Mouse (Mus musculus) layer of hippocampus, adult 18-20 months (tissue): ENCODE measurements around the gene Hoxd3. TPM values are rescaled to one million over a fixed set of nuclear protein-coding genes. Genes with fewer than 3 reads are reported as not detected.

Experiments used
- DNase-seq, 2 experiments: peaks; one replicate each; pipeline ENCODE4 v3.0.0; 2022; ENCODE audit warnings: low spot score in 2 of 2
- total RNA-seq, 2 experiments: library from RNA; stranded (reverse); gene quantifications; 2 replicates each; pipeline ENCODE4 v1.2.3; 2021

Gene Hoxd3
- total RNA-seq, 2 experiments from 2014 or later: not detected

DNA sequence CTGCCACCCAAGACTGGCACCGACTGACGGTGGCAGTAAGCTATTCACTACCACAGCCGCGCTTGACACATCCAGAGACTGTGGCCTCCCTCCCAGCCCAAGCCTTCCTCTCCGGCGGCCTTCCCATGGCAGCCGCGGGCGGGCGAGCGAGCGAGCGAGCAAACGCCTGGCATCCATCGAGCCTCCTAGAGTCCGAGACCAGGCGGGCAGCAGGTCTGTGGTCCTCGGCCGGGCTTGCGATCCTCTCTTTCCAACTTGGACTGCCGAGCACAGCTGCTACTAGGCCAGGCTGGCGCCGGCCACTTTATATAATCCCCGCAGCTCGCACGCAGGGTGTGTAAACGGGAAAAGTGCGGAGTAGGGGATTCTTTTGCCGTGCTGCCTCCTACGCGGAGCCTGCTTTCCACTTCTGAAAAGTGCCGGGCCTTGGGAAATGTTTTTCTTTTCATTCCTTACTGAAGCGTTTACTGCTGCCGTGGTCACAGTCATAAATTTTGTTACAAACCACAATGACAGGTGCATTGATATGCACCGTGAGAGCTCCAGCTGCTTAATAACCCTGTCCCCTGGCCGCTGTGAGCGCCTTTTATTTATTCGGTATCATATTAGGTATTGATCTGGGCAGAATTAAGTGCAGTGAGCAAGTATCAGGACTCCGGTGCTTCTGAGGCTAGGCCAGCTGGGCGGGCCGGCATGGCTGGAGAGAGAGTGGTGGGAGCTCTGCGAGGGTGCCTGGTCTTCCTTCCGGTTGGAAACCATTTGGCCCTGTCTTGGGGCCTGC lies 28.8 kb downstream of the Hoxd3 start:
- DNase-seq: no peak

DNA sequence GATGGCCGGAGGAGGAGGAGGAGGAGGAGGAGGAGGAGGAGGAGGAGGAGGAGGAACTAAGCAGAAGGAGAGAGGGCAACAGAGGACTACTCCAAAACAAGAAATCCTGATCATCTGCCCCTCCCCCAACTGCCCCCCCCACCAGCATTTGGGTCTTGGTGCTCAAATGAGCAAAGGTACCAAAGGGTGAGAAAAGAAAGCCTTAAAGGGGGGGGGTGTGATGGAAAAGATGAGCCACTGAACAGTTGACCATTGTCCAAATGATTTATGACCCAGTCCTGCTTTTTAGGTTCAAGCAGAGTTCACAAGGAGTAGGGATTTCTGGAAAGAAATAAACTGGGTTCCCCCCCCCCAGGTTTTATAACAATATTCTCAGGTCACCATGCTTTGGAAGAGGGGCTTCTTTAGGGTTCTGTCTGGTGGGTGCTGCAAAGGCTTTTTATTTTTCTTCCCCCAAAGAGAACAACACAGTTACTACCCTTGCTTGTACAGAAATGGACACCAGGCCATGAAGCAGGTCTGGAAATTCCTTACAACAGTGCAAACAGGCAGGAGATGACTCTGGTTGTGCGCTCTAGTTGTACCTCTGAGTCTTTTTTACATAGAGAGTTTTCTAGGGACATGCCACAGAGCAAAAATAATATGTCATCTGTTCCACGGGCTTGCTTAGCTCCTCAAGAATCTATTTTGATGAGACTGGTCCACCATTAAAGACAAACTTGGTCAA lies 29.7 kb downstream of the Hoxd3 start:
- no peak for DNase-seq

DNA sequence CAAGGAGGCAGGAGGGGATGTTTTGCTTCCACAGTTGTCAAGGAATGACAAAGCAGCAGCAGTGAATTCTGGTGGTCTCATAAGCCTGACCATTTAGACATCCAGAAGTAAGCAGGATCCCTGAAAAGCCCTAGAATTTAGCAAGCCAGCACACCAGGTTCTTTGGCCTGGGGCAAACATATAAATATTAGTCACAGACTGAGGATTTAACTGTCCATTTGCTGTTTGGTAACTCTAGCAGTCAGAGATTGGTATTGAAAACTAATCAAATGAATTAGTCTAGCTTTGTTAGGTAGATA lies 30.2 kb downstream of the Hoxd3 start:
- DNase-seq: no peak

DNA sequence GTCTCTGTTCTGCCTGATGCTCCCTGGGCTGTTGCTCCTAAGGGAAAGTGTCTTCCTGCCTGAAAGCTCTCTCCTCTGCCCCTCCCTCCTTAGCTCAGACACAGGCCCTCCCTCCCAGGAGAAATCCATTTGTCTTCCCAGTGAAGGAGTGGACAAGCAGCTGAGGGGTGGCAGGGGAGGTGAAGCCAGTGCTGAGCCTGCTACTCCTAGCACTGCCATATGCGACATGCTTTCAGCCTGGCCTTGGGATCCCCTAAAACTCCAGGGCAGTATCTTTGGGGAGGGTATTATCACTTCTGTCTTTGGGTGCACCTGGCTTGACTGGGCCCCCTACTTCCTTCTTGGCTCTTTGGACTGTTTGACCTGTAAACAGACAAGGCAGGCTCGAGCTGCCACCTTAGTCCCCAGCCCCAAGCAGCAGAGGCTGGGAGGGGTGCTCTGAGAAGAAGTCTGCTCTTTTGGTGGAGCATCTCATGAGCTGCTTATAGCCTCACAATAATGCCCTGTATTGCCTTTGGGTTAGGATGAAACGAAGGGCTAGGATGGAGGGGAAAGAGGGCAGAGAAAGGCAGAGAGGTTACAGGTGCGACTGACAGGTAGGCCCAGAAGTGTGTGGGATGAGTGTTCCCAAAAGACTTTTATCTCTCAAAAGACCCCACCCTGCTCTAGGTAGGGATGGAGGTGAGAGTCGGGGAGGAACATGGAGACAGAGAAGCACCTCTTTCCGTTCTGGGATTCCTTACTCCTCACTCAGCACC lies 34.0 kb downstream of the Hoxd3 start:
- DNase-seq: no peak

DNA sequence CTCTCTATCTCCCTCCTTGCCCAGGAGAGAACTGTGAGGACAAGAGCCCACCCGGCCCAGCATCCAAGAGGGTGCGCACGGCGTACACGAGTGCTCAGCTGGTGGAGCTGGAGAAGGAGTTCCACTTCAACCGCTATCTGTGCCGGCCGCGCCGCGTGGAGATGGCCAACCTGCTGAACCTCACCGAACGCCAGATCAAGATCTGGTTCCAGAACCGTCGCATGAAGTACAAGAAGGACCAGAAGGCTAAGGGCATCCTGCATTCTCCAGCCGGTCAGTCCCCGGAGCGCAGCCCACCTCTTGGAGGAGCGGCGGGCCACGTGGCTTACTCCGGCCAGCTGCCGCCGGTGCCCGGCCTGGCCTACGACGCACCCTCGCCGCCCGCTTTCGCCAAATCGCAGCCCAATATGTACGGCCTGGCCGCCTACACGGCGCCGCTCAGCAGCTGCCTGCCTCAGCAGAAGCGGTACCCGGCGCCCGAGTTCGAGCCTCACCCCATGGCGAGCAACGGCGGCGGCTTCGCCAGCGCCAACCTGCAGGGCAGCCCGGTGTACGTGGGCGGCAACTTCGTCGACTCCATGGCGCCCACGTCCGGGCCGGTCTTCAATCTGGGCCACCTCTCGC lies 34.7 kb downstream of the Hoxd3 start:
- no peak for DNase-seq

DNA sequence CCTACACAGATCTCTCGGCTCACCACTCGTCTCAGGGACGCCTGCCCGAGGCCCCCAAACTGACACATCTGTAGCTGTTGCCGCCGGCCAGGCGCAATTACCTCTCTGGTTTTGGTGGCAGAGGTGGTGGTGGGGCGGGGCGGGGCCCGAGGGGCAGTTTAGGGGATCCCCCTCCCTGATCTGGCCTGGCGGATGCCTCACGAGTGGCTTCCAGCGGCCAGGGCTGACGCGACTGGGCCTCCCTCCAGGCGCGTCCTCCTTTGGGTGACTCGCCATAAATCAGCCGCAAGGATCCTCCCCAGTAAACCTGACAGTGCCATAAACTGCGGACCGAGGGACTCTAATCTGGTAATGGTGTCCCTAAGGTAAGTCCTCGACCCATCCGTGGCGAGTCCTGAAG lies 35.3 kb downstream of the Hoxd3 start:
- DNase-seq: no peak

DNA sequence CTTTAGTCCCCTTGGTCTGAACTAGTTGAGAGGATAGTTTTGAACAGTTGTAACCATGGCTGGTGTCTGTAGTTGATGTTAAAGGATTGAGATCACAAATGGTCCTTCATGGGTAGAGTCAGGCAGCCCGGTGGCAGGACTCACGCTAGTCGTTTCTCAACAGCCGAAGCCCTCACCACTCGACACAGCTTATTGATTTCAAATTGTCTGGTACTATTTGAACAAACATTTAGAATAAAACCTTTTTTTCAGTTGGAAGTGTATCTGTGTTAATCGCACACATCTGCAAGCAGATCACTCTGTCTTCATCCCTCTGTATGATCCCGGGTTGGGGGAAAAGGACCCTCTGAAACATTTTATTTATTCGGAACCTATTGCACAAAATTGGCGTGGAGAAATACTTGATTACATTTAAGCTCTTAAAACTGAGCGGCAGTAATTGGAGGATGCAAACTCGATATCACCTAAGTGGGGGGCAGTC lies 36.0 kb downstream of the Hoxd3 start:
- DNase-seq: no peak

DNA sequence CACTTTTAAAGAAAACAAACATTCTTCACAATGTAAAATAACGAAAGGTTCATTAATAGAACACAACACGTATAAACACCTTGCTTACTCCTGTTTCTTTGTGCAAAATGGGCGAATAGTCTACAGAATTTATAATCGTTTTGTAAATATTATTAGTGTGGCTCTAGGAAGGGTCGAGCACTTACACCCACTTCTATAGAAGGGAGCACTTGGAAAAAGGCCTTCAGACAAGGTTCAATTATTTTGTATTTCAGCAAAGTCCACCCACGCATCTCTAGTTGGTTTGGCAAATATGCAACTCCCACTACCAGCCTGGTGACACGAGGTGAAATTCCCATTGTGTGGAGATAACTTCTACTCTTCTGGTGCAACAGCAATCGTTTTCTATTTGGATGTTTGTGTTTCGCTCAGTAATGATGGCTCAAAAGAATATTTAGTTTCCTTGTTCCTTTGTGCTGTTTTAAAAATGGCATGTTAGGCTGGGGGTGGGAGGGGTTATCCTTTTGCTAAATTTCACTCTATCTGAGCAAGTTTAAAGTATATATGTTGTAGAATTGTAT lies 36.8 kb downstream of the Hoxd3 start:
- no peak for DNase-seq

DNA sequence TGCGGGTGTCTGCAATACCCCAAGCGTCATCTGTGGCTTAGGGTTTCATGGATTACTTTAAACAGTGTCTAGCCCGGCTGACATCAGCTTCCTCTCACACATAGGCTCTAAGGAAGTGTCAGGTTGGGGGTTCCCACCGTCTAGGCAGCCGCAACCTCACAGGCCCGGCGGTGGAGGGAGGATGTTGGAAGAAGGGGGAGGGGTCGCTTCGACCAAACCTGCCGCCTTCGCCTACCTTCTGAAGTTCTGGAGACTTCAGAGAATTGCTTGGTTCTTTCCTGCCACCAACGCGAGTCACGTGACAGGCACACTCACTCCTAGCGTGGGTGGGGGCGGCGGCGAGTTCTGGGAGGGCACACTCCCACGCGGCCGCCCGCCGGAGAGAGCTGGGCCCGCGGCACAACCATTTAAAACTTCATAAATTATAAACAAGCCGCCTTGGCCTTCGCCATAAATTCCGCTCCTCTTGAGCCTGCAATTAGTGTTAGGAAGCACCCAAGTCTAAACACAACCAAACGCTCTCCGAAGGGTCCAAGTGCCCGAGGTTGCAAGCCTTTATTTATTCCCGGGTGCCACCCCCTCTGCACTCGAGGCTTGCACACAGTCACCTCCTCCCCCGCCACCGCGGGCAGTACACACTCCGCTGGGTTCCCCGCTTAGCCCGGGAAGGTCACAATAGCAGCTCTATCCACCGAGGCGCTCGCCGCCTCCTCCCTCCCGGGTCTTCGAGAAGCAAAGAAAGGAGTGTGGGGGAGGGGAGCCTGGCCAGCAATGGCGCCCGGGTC lies 37.8 kb downstream of the Hoxd3 start:
- DNase-seq: no peak

DNA sequence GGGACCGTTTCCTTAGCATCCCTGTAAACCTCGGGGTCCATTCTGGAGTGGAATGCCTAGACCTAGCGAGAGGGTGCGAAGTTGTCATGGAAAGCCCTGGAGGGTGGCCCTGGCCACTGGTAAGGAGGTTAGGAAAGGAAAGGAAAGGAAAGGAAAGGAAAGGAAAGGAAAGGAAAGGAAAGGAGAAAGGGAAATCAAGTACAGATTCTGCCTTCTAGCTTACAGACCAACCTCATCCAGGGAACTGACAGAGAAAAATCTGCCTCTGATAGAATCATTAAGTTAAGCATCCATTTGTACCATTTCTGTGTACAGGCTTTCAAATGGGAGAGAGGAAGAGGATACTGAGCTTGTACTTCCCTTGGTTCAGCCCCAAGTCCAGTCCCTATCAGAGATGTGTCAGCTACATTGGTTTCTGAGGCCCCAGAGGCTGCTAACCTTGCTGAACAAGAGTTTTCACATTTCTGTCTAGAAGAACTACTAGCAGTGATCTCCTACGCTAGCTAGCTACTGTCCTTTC lies 39.1 kb downstream of the Hoxd3 start:
- no peak for DNase-seq

DNA sequence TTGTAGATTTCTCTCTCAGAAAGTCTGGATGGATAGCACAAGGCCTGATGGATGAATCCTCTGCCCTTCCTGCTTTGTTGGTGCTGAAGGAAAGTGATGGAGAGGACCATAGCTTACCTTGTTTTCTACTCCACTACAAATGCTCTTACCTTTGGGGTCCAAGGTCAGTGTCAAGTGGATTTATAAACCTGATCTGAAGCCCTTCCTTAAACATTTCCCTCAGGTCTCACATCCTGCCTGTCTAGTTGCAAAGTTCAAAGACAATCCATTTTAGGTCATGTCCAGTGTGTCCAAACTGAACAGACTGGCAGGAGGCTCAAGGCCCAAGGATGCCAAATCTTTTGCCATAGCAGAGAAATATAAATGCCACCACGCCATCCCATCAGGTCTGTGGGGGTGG lies 40.1 kb downstream of the Hoxd3 start:
- DNase-seq: no peak

DNA sequence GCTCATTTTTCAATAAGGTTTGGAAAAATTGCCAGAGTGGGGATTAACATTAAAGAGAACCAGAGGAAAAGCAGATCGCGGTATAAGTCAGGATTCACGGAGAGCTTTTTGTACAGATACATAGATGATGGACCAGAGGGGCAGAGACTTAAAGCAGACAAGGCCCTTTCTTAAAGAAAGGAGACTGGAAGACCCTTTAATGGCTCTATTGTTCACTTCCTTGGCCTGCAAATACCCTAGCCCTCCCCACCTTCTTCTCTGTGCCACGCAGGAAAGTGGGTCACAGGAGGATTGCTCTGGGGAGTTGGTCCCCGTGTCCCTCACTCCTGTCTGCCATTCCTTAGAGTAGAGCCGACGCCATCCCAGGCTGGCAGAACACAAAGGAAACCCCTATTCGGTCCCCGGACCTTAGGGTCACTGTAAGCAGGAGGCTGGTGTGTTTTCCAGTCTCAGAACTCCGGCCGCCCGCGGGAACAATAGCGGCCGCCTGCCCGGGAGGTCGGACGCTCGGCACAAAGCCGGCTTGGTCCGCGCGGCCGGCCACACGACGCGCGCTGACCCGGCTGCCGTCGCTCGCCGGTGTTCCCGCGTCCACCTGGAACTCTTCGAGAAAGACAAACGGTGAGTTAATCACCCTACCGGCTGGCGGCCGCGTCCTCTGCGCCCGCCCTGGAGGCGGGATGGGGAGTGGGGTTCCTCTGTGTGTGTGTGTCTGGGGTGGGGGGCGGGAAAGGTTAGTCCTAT lies 40.9 kb downstream of the Hoxd3 start:
- DNase-seq: no peak

DNA sequence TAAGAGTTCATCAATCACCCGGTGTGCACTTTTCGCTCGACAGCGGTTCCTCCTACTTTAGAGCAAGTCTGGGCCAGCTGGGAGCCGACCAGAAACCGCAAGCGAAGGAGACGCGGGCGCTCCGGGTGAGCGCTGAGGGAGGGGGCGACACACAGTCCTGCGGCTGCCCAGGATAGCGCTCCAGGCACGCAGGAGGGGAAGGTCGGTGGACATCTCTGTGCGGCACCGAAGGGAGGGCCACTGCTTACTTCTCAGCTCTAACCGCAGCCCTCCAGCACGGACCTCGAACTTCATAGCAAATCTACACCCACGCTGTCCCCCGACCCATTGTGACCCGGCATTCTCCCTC lies 41.4 kb downstream of the Hoxd3 start:
- DNase-seq: no peak

DNA sequence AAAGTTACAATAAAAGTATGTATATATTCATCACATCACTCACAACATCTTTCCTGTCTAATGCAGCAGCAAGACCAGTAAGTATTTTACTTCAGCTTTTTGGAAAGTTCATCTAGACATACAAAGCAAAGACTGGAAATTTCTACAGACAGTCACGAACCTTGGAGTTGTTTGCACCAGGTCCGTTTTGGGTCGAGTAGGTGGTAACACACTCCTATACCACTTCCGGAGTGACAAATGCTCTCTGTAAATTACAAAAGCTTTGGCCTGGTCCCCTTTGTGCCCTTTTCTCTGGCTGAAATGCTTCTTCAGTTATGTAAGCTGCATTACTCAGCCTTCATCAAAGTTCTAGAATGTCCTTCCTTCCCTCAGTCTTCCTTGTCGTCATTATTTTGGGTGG lies 42.0 kb downstream of the Hoxd3 start:
- DNase-seq: no peak

DNA sequence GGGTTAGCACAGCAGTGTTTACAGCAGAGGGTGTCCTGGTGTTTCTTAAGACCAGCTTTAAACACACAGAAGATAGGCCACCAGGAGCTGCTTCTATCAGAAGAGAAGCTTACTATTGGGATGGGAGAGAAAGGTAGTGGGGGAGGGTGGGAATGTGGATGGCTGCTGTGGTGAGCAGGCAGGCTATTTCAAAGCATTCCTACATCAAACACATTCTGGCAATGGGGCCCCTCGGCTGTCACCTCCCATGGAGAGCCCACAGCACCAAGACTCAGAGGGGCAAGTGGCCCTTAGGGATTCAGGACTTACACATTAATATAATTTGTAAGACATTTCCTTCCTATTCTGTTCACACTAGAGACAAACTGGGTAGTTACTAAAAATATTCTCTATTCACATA lies 48.4 kb downstream of the Hoxd3 start:
- no peak for DNase-seq

DNA sequence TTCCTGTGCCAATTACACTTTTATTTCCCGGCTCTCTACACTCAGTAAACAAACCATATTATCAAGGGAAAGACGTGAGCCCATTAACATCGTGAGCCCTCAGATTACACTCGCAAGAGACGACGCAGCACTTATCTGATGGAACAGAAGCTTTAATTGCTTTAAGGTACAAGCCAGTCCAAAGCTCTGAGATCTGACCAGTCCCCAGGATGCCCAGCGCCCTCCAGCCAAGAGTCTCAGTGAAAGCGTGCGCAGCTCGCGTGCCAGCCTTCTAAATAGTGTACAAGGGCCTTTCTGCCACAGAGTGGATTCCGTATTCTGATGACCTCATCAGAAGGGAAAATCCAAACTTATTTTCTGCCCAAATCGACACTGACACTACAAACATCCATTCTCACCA lies 50.2 kb downstream of the Hoxd3 start:
- no peak for DNase-seq

DNA sequence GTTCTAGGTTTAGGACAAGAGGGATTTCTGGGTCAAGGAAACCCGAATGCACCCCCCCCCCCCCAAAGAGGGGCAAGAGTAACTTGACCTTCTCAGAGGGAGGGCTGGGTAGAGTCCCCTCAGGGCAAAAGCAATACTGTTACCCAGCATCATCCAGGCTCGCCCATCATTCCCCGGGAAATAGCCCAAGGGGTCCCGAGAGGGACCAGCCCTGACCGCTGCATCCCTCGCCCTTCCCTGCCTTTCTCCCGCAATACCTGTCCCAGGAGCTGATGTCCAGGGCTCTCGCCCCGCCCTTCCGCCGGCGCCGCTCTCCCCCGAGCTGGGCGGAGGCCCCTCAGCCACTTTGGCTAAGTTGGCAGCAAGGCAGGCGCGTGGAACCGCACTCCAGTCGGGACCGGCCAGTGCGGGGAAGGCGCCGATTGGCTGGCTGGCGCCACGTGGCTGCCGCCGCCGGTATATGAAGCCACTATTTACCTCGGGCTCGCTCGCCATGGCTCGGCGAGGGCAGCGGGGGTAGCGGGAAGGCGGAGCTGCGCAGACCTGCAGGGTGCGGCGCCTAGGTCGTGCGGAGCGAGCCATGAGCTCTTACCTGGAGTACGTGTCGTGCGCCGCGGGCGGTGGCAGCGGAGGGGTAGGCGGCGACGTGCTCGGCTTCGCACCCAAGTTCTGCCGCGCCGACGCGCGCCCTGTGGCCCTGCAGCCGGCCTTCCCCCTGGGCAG lies 51.0 kb downstream of the Hoxd3 start, which contains the start of gene Hoxd1:
Gene Hoxd1 (plus strand): TSS at position 459 of the 723 bp plus-strand sequence.
- DNase-seq: peak in 1 of 2 experiments; percentile 14

DNA sequence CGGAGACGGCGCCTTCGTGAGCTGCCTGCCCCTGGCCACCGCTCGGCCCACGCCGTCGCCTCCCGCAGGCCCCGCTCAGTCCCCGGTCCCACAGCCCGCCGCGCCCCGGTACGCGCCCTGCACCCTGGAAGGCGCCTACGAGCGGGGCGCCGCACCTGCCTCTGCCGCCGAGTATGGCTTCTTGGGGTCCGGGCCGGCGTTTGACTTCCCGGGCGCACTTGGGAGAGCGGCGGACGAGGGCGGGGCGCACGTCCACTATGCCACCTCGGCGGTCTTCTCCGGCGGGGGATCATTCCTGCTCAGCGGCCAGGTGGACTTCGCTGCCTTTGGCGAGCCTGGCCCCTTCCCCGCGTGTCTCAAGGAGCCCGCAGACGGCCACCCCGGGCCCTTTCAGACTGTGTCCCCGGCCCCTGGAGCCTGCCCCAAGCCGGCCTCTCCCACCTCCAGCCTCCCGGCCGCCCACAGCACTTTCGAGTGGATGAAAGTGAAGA lies 51.6 kb downstream of the Hoxd3 start:
- DNase-seq: no peak

DNA sequence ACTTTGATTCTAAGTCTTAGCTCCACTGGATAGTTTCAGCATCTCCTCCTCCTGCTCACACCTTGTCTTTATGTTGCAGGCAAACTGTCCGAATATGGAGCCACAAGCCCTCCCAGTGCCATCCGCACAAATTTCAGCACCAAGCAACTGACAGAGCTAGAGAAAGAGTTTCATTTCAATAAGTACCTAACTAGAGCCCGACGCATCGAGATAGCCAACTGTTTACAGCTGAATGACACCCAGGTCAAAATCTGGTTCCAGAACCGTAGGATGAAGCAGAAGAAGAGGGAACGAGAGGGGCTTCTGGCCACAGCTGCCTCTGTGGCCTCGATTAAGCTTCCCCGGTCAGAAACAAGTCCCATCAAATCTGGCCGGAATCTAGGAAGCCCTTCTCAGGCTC lies 52.2 kb downstream of the Hoxd3 start:
- no peak for DNase-seq
